Mouse (Mus musculus) CH12F3 (cell line): ENCODE measurements around the gene Gm10715.
"Not testable (repeated sequence)": the region's sequence is repeated elsewhere in the genome, so short reads cannot be mapped to it uniquely, and the experiment has no call there.

Experiments used
- in situ Hi-C: fragments of 300-500 bp; cut with MboI; formaldehyde crosslinking; loops from 2 replicates; pipeline ENCODE4 v1.14.3; 2020; ENCODE audit warnings: low sequenced_read_pairs

The Gm10715 gene

GRCm38 (mm10) chr9:3036577-3036976 lies at the start of gene Gm10715:
TSS of gene Gm10715 (plus strand) at chr9:3036877.
- in situ Hi-C loops = not testable (repeated sequence)

- in situ Hi-C loops = not testable (repeated sequence)
Measured at GRCm38 (mm10) chr9:3000445-3000972, 36.2 kb upstream of the Gm10715 start, which contains the start of gene Gm10722. TSS of gene Gm10722 (plus strand) at chr9:3000922.

DNA sequence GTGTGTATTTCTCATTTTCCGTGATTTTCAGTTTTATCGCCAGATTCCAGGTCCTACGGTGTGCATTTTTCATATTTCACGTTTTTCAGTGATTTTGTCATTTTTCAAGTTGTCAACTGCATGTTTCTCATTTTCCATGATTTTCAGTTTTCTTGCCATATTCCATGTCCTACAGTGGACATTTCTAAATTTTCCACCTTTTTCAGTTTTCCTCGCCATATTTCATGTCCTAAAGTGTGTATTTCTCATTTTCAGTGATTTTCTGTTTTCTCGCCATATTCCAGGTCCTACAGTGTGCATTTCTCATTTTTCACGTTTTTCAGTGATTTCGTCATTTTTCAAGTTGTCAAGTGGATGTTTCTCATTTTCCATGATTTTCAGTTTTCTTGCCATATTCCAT lies 35.7 kb upstream of the Gm10715 start:
- in situ Hi-C loops = not testable (repeated sequence)

GRCm38 (mm10) chr9:3001948-3002659 lies 34.6 kb upstream of the Gm10715 start:
- in situ Hi-C loops = not testable (repeated sequence)

- in situ Hi-C loops = not testable (repeated sequence)
Measured at GRCm38 (mm10) chr9:3002794-3003396, 33.8 kb upstream of the Gm10715 start, which contains the start of gene Gm11168. TSS of gene Gm11168 (plus strand) at chr9:3003346.

DNA sequence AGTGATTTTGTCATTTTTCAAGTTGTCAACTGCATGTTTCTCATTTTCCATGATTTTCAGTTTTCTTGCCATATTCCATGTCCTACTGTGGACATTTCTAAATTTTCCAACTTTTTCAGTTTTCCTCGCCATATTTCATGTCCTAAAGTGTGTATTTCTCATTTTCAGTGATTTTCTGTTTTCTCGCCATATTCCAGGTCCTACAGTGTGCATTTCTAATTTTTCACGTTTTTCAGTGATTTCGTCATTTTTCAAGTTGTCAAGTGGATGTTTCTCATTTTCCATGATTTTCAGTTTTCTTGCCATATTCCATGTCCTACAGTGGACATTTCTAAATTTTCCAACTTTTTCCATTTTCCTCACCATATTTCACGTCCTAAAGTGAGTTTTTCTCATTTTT lies 30.5 kb upstream of the Gm10715 start:
- in situ Hi-C loops = not testable (repeated sequence)

GRCm38 (mm10) chr9:3006636-3007035 lies 30.0 kb upstream of the Gm10715 start:
- in situ Hi-C loops = not testable (repeated sequence)

- in situ Hi-C loops = not testable (repeated sequence)
Measured at GRCm38 (mm10) chr9:3007272-3007671, 29.4 kb upstream of the Gm10715 start.

DNA sequence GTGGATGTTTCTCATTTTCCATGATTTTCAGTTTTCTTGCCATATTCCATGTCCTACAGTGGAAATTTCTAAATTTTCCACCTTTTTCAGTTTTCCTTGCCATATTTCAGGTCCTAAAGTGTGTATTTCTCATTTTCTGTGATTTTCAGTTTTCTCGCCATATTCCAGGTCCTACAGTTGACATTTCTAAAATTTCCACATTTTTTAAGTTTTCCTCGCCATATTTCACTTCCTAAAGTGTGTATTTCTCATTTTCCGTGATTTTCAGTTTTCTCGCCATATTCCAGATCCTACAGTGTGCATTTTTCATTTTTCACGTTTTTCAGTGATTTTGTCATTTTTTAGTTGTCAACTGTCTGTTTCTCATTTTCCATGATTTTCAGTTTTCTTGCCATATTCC lies 27.3 kb upstream of the Gm10715 start:
- in situ Hi-C loops = not testable (repeated sequence)

DNA sequence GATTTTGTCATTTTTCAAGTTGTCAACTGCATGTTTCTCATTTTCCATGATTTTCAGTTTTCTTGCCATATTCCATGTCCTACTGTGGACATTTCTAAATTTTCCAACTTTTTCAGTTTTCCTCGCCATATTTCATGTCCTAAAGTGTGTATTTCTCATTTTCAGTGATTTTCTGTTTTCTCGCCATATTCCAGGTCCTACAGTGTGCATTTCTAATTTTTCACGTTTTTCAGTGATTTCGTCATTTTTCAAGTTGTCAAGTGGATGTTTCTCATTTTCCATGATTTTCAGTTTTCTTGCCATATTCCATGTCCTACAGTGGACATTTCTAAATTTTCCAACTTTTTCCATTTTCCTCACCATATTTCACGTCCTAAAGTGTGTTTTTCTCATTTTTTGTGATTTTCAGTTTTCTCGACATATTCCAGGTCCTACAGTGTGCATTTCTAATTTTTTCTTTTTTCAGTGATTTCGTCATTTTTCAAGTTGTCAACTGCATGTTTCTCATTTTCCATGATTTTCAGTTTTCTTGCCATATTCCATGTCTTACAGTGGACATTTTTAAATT lies 24.5 kb upstream of the Gm10715 start:
- in situ Hi-C loops = not testable (repeated sequence)

- in situ Hi-C loops = not testable (repeated sequence)
Measured at GRCm38 (mm10) chr9:3012733-3013279, 23.9 kb upstream of the Gm10715 start, which contains the start of gene Gm10721. TSS of gene Gm10721 (plus strand) at chr9:3013140.

- in situ Hi-C loops = not testable (repeated sequence)
Measured at GRCm38 (mm10) chr9:3015354-3015753, 21.3 kb upstream of the Gm10715 start, which contains the start of gene Gm10720. TSS of gene Gm10720 (plus strand) at chr9:3015654.

- in situ Hi-C loops = not testable (repeated sequence)
Measured at GRCm38 (mm10) chr9:3015896-3016295, 20.8 kb upstream of the Gm10715 start.

DNA sequence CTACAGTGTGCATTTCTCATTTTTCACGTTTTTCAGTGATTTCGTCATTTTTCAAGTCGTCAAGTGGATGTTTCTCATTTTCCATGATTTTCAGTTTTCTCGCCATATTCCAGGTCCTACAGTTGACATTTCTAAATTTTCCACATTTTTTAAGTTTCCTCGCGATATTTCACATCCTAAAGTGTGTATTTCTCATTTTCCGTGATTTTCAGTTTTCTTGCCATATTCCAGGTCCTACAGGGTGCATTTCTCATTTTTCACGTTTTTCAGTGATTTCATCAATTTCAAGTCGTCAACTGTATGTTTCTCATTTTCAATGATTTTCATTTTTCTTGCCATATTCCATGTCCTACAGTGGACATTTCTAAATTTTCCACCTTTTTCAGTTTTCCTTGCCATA lies 19.6 kb upstream of the Gm10715 start, which contains the start of gene Gm10719:
Gm10719 (plus strand) TSS at position 301 of the 400 bp plus-strand sequence.
- in situ Hi-C loops = not testable (repeated sequence)

DNA sequence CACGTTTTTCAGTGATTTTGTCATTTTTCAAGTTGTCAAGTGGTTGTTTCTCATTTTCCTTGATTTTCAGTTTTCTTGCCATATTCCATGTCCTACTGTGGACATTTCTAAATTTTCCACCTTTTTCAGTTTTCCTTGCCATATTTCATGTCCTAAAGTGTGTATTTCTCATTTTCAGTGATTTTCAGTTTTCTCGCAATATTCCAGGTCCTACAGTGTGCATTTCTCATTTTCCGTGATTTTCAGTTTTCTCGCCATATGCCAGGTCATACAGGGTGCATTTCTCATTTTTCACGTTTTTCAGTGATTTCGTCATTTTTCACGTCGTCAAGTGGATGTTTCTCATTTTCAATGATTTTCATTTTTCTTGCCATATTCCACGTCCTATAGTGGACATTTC lies 17.7 kb upstream of the Gm10715 start:
- in situ Hi-C loops = not testable (repeated sequence)

DNA sequence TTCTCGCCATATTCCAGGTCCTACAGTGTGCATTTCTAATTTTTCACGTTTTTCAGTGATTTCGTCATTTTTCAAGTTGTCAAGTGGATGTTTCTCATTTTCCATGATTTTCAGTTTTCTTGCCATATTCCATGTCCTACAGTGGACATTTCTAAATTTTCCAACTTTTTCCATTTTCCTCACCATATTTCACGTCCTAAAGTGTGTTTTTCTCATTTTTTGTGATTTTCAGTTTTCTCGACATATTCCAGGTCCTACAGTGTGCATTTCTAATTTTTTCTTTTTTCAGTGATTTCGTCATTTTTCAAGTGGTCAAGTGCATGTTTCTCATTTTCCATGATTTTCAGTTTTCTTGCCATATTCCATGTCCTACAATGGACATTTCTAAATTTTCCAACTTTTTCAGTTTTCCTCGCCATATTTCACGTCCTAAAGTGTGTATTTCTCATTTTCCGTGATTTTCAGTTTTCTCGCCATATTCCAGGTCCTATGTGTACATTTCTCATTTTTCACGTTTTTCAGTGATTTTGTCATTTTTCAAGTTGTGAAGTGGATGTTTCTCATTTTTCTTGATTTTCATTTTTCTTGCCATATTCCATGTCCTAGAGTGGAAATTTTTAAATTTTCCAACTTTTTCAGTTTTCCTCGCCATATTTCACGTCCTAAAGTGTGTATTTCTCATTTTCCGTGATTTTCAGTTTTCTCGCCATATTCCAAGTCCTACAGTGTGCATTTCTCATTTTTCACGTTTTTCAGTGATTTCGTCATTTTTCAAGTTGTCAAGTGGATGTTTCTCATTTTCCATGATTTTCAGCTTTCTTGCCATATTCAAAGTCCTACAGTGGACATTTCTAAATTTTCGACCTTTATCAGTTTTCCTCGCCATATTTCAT lies 16.6 kb upstream of the Gm10715 start:
- in situ Hi-C loops = not testable (repeated sequence)

DNA sequence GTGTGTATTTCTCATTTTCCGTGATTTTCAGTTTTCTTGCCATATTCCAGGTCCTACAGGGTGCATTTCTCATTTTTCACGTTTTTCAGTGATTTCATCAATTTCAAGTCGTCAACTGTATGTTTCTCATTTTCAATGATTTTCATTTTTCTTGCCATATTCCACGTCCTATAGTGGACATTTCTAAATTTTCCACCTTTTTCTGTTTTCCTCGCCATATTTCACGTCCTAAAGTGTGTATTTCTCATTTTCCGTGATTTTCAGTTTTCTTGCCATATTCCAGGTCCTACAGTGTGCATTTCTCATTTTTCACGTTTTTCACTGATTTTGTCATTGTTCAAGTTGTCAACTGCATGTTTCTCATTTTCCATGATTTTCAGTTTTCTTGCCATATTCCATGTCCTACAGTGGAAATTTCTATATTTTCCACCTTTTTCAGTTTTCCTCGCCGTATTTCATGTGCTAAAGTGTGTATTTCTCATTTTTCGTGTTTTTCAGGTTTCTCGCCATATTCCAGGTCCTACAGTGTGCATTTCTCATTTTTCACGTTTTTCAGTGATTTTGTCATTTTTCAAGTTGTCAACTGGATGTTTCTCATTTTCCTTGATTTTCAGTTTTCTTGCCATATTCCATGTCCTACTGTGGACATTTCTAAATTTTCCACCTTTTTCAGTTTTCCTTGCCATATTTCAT lies 14.2 kb upstream of the Gm10715 start:
- in situ Hi-C loops = not testable (repeated sequence)

GRCm38 (mm10) chr9:3023312-3023984 lies 13.2 kb upstream of the Gm10715 start, which contains the start of gene Gm10718:
TSS of gene Gm10718 (plus strand) at chr9:3023547.
- in situ Hi-C loops = not testable (repeated sequence)
